Mouse (Mus musculus): Measurements from ENCODE around the gene Srsy. TPM values are rescaled to one million over a fixed set of nuclear protein-coding genes. Genes with fewer than 3 reads are reported as not detected.
"Not testable (repeated sequence)": the region's sequence is repeated elsewhere in the genome, so short reads cannot be mapped to it uniquely, and the experiment has no call there.

Srsy gene
- not detected in 2 replicates for total RNA-seq (2021)
- long read RNA-seq, experiment 1 = 0 reads
- long read RNA-seq, experiment 2 = 0 reads

GRCm38 (mm10) chrY:17937230-17937629, at the start of gene Srsy:
Srsy (minus strand) TSS chrY:17937330.
- DNase-seq = not testable (repeated sequence)

Other genes starting within 250 kb of the Srsy start
- gene Gm21904, start 91.1 kb downstream of the Srsy start, total RNA-seq (2021) = not detected in 2 replicates
- gene Gm20772, start 62.6 kb downstream of the Srsy start, total RNA-seq (2021) = not detected in 2 replicates
- not detected in 2 replicates for gene Gm20831, start 62.6 kb downstream of the Srsy start, total RNA-seq (2021)
- not detected in 2 replicates for gene Gm21764, start 124.5 kb upstream of the Srsy start, total RNA-seq (2021)
- gene Ssty1, start 151.8 kb upstream of the Srsy start, total RNA-seq (2021) = not detected in 2 replicates